Mouse (Mus musculus) hindbrain, embryonic 16.5 days (tissue): ENCODE data around the gene Rasl10b. TPM values are rescaled to one million over a fixed set of nuclear protein-coding genes. Genes with fewer than 3 reads are reported as not detected.

ENCODE experiments used
- ATAC-seq: fragments of 200-750 bp; cut with Nextera tagmentation; 2 replicates; pipeline ENCODE4 v1.8.0; 2017; ENCODE audit warnings: moderate TSS enrichment, moderate library complexity
- H3K27ac ChIP-seq: fragments of 300-500 bp; sonication (generic); 2 replicates; pipeline ENCODE4 v1.5.1; 2014; ENCODE audit warnings: low read depth, mild to moderate bottlenecking, control low read depth, low read length, moderate library complexity
- H3K27me3 ChIP-seq: fragments of 300-500 bp; sonication (generic); replicated peaks from 2 replicates; pipeline ENCODE4 v1.6.1; 2014; ENCODE audit warnings: low read length; ENCODE audit not compliant: control insufficient read depth, insufficient read depth
- H3K36me3 ChIP-seq: fragments of 300-500 bp; sonication (generic); 2 replicates; pipeline ENCODE4 v1.6.1; 2014; ENCODE audit warnings: mild to moderate bottlenecking, low read length, moderate library complexity, mixed read lengths; ENCODE audit not compliant: control insufficient read depth, insufficient read depth
- H3K4me1 ChIP-seq: fragments of 300-500 bp; sonication (generic); 2 replicates; pipeline ENCODE4 v1.6.1; 2014; ENCODE audit warnings: low read depth, low read length; ENCODE audit not compliant: control insufficient read depth, insufficient read depth
- H3K4me2 ChIP-seq: fragments of 300-500 bp; sonication (generic); 2 replicates; pipeline ENCODE4 v1.6.1; 2014; ENCODE audit warnings: mild to moderate bottlenecking, low read length, control low read depth, moderate library complexity
- H3K4me3 ChIP-seq: fragments of 300-500 bp; sonication (generic); 2 replicates; pipeline ENCODE4 v1.5.1; 2014; ENCODE audit warnings: mild to moderate bottlenecking, low read length, control low read depth, moderate library complexity
- H3K9ac ChIP-seq: fragments of 300-500 bp; sonication (generic); 2 replicates; pipeline ENCODE4 v1.6.1; 2014; ENCODE audit warnings: low read depth, mild to moderate bottlenecking, control low read depth, low read length, moderate library complexity
- H3K9me3 ChIP-seq: fragments of 300-500 bp; sonication (generic); 2 replicates; pipeline ENCODE4 v1.6.1; 2014; ENCODE audit warnings: mild to moderate bottlenecking, low read length, moderate library complexity; ENCODE audit not compliant: control insufficient read depth
- WGBS: fragments of 180-500 bp; shearing (Covaris S2); extraction: QIAGEN DNeasy Blood & Tissue Kit; methylation state at CpG from one replicate; pipeline ENCODE4 v1.1.7; 2014; 5-methylcytosine and 5-hydroxymethylcytosine counted together
- polyA plus RNA-seq: library from polyadenylated mRNA; unstranded; fragments of >200 nt; fragmentation: Nextera tagmentation; extraction: Ambion mirVana; gene quantifications from 2 replicates; pipeline ENCODE4 v1.2.1, GENCODE M21; 2015

Rasl10b gene
- polyA plus RNA-seq, 1 experiment from 2014 or later: 15.1 TPM

DNA sequence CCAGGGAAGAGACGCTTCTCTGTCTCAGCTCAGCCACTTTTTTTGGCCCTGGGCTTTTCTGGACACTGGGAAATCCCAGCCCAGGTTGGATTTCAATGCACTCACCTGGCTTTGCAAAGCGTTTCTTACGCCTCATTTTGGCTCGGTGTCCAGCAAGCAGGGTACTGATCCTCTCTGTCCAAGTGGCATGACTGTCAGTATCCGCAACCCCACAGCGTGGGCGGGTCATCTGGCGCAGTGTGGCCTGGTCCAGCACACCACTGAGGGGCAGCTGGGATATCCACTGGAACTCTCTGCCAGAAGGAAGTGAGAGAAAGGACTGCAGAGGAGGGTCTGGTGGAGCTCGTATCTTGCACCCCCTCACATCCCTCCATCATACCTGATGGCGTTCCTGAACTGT is 42.3 kb downstream of the Rasl10b start:
- Histone ChIP-seq H3K36me3 (no peaks in the 10 kb centered on the region), H3K4me1 (peaks cover 14% of the 10 kb centered on the region), H3K27ac (no peak overlapping the region), H3K9me3 (no peaks in the 10 kb centered on the region), H3K27me3 (no peaks in the 10 kb centered on the region), H3K9ac (no peak overlapping the region), H3K4me3 (no peak overlapping the region), H3K4me2 (no peak overlapping the region)
- no peak for ATAC-seq
- 88% methylated on average over 10 of the region's 10 CpGs for WGBS

- H3K4me3 ChIP-seq: no peak overlapping the region
- no peak overlapping the region for H3K27ac ChIP-seq
- H3K9ac ChIP-seq: no peak overlapping the region
- WGBS: 28% methylated on average over 4 of the region's 4 CpGs
- no peaks in the 10 kb centered on the region for H3K36me3 ChIP-seq
- no peaks in the 10 kb centered on the region for H3K9me3 ChIP-seq
- no peak overlapping the region for H3K4me2 ChIP-seq
- H3K4me1 ChIP-seq: no peaks in the 10 kb centered on the region
- H3K27me3 ChIP-seq: no peaks in the 10 kb centered on the region
- no peak for ATAC-seq
Observed at GRCm38 (mm10) chr11:83454548-83454947, 45.6 kb downstream of the Rasl10b start.

DNA sequence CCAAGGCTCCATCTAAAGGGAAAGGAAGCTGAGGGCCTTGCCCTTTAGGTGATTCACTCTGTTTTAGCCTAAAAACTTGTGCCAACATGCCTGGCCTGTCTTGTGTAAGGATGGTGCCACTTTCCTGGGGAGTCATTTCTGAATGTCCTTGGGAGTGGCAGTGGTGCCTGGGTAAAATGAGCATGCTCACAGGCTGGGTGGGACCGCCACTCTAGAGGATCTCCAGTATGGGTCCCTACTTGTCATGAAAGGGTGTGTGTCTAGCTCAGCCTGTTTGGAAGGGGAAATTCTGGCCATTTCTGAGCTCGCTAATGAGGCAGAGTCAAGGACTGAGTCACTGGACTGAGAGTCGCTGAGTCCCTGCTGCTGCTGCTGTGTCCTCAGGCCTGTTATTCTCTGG is 46.7 kb downstream of the Rasl10b start:
- Histone ChIP-seq H3K4me2 (no peak overlapping the region), H3K9me3 (no peaks in the 10 kb centered on the region), H3K36me3 (no peaks in the 10 kb centered on the region), H3K9ac (no peak overlapping the region), H3K4me1 (no peaks in the 10 kb centered on the region), H3K27me3 (no peaks in the 10 kb centered on the region; the same call in 1 of the 2 replicates), H3K27ac (no peak overlapping the region), H3K4me3 (no peak overlapping the region)
- 85% methylated on average over 3 of the region's 3 CpGs for WGBS
- no peak for ATAC-seq

- Histone ChIP-seq H3K9me3 (no peaks in the 10 kb centered on the region), H3K9ac (no peak overlapping the region), H3K4me1 (peaks cover 1% of the 10 kb centered on the region; the same call in 1 of the 2 replicates), H3K27ac (no peak overlapping the region), H3K27me3 (peaks cover 5% of the 10 kb centered on the region), H3K4me2 (no peak overlapping the region), H3K4me3 (no peak overlapping the region), H3K36me3 (no peaks in the 10 kb centered on the region)
- ATAC-seq: no peak
- WGBS: 42% methylated on average over 7 of the region's 7 CpGs
Observed at GRCm38 (mm10) chr11:83457257-83457656, 48.3 kb downstream of the Rasl10b start.

DNA sequence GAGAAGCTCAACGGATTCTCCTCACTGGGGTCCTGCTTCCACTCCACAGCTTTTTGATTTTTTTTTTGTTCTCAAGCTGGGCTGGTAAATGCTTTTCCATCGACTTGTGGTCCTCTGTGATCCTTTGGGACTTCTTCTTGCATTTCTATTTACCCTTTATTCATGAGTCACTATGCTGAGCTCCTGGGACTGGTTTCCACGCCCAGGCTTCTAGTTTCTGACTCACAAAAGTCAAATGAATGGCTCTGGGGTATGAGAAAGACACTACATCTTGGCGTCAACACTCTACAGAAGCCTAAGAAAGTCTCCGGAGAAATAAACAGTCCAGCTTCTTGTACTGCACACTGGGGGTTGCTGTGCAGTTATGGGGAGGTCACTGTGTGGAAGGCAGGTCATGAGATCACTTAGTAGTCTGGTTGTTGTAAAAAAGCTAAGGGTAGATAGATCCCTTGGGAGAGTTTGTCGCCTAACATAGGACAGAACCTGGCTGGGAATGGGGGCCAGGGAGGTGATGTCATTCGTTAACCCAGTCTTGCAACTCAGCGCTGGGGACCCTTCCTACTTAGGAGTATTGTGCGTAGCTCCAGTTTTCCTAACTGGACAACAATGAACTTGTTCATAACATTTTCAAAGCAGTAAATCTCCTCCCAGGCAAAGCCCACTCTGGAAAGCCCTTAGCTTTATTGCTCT is 49.1 kb downstream of the Rasl10b start:
- H3K4me1 ChIP-seq: peaks cover 8% of the 10 kb centered on the region

DNA sequence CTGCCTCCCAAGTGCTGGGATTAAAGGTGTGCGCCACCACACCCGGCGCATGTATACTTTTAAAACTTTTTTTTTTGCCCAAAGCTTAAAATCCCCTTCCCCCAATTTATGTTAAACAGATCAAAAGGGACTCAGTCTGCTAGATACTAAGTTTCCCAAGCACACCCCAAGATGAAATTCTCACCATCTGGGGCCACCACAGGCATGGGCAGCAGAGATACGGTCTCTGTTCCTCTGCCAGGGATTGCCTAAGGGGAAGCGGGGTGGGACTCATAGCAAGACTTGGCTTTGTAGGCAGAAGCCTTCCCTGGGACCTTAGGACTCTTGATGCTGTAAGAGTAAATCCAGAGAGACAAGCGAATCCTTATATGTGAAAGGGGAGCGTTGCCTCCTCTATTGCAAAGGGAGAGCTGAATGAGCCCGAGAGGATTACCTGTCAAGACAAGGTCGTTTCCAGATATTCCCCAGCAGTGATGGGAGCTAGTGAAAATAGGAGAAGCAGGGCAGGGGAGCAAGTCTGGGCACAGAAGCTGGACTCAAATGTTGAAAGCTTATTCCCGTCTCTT is 52.6 kb downstream of the Rasl10b start:
- H3K9me3 ChIP-seq: no peaks in the 10 kb centered on the region
- peaks cover 5% of the 10 kb centered on the region for H3K27me3 ChIP-seq
- H3K4me3 ChIP-seq: 0 out of 2 replicates have a peak overlapping the region, but pooled peaks have one; percentile 8
- H3K36me3 ChIP-seq: no peaks in the 10 kb centered on the region
- no peak overlapping the region for H3K9ac ChIP-seq
- no peak overlapping the region; the same call in 1 of the 2 replicates for H3K4me2 ChIP-seq
- no peak for ATAC-seq
- H3K4me1 ChIP-seq: peaks cover 12% of the 10 kb centered on the region
- WGBS: 72% methylated on average over 10 of the region's 10 CpGs
- H3K27ac ChIP-seq: no peak overlapping the region

More for the DNA sequence above, 49.1 kb downstream of the Rasl10b start:
- Histone ChIP-seq H3K4me3 (no peak overlapping the region), H3K9ac (no peak overlapping the region), H3K4me2 (no peak overlapping the region), H3K27me3 (peaks cover 5% of the 10 kb centered on the region), H3K36me3 (no peaks in the 10 kb centered on the region), H3K9me3 (no peaks in the 10 kb centered on the region), H3K27ac (no peak overlapping the region)
- 57% methylated on average over 9 of the region's 9 CpGs for WGBS
- ATAC-seq: no peak

DNA sequence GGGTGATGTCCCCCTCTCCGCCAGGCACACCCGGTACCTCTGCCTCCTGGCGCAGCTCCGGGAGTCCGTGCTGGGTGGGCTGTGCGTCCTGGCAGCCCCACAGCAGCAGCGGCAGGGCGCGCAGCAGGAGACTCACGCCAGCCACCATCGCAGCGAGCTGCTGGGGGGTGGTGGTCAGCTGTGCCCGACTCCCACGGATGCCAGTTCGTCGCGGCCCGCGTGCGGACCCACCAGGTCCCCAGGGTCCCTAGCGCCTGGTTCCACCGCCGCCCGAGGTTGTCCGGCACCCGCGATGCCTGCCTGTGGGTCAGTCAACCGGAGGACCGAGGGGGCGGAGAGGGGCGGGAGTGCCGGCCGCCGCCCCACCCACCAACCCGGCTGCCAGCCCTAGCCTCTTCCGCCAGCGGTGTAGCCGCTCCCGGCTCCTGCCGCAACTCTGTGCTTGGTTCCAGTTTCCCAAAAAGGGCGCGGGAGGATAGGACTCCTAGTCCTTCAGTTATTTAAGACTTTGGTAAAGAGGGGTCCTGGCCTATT is 53.8 kb downstream of the Rasl10b start, which contains the start of gene Mmp28:
Gene Mmp28, minus strand, starts transcription at position 361 of the 534 bp plus-strand sequence.
- Histone ChIP-seq H3K9ac (peak within 1 kb of the TSS; percentile 71), H3K36me3 (no peaks in the 10 kb centered on the region), H3K4me3 (peak within 1 kb of the TSS; percentile 65), H3K27me3 (peaks cover 5% of the 10 kb centered on the region), H3K9me3 (no peaks in the 10 kb centered on the region), H3K4me1 (peaks cover 13% of the 10 kb centered on the region), H3K4me2 (peak within 1 kb of the TSS; percentile 96), H3K27ac (no peak within 1 kb of the TSS; the same call in 1 of the 2 replicates)
- WGBS: under 1% methylated on average over 29 of the region's 42 CpGs
- ATAC-seq: peak; percentile 62

- no peak overlapping the region for H3K4me2 ChIP-seq
- no peaks in the 10 kb centered on the region for H3K36me3 ChIP-seq
- peak overlapping the region; percentile 31; the same call in 1 of the 2 replicates for H3K27ac ChIP-seq
- H3K4me1 ChIP-seq: peaks cover 13% of the 10 kb centered on the region
- WGBS: 19% methylated on average over 2 of the region's 2 CpGs
- peak; percentile 65 for ATAC-seq
- H3K4me3 ChIP-seq: no peak overlapping the region
- no peak overlapping the region for H3K9ac ChIP-seq
- no peaks in the 10 kb centered on the region for H3K9me3 ChIP-seq
- H3K27me3 ChIP-seq: peaks cover 5% of the 10 kb centered on the region
Observed at GRCm38 (mm10) chr11:83465976-83466375, 57.0 kb downstream of the Rasl10b start.

DNA sequence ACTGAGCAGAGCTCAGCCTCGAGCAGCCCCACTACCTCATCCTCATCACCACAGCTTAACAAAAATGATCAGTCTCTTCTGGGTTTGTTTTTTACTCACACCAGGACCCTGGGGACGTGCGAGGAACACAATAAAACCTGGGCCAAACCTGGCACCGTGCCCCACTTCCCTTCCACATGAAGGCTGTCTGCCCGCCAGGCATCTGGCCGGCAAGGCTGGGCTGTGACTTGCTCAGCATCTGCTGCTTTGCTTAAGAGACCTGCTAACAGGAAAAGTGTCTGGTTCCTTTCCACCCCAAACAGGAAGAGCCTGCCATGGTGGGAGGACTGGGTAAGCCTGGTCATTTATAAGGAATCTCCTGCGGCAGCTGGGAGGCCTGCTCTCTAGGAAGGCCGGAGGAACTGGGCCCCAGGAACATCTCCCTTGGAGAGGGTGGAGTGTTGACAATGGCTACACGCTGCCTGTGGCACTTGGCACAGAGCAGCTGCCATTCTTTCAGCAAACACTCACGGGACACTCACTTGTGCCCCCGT is 58.2 kb downstream of the Rasl10b start:
- H3K36me3 ChIP-seq: no peaks in the 10 kb centered on the region
- no peaks in the 10 kb centered on the region; the same call in 1 of the 2 replicates for H3K27me3 ChIP-seq
- WGBS: 39% methylated on average over 11 of the region's 11 CpGs
- no peak overlapping the region; the same call in none of the 2 replicates for H3K27ac ChIP-seq
- H3K4me2 ChIP-seq: no peak overlapping the region
- ATAC-seq: peak; percentile 63
- H3K4me1 ChIP-seq: peaks cover 17% of the 10 kb centered on the region
- no peak overlapping the region for H3K4me3 ChIP-seq
- H3K9me3 ChIP-seq: no peaks in the 10 kb centered on the region
- no peak overlapping the region for H3K9ac ChIP-seq
